Mouse (Mus musculus) hindbrain, embryonic 12.5 days (tissue): ENCODE data around the gene Tctex1d4. TPM values are rescaled to one million over a fixed set of nuclear protein-coding genes. Genes with fewer than 3 reads are reported as not detected.

Experiments used
- ATAC-seq: fragments of 200-750 bp; cut with Nextera tagmentation; 2 replicates; pipeline ENCODE4 v1.8.0; 2017; ENCODE audit warnings: moderate TSS enrichment; ENCODE audit not compliant: low FRiP score
- H3K27ac ChIP-seq: fragments of 300-500 bp; sonication (generic); 2 replicates; pipeline ENCODE4 v1.5.1; 2016; ENCODE audit warnings: mild to moderate bottlenecking
- H3K27me3 ChIP-seq: fragments of 300-500 bp; sonication (generic); 2 replicates; pipeline ENCODE4 v1.6.1; 2016; ENCODE audit warnings: mild to moderate bottlenecking
- H3K36me3 ChIP-seq: fragments of 300-500 bp; sonication (generic); 2 replicates; pipeline ENCODE4 v1.6.1; 2016; ENCODE audit warnings: mild to moderate bottlenecking
- H3K4me1 ChIP-seq: fragments of 300-500 bp; sonication (generic); 2 replicates; pipeline ENCODE4 v1.6.1; 2016
- H3K4me2 ChIP-seq: fragments of 300-500 bp; sonication (generic); replicated peaks from 2 replicates; pipeline ENCODE4 v1.6.1; 2016; ENCODE audit warnings: mild to moderate bottlenecking
- H3K4me3 ChIP-seq: fragments of 300-500 bp; sonication (generic); 2 replicates; pipeline ENCODE4 v1.5.1; 2016; ENCODE audit warnings: mild to moderate bottlenecking
- H3K9ac ChIP-seq: fragments of 300-500 bp; sonication (generic); 2 replicates; pipeline ENCODE4 v1.6.1; 2016; ENCODE audit warnings: mild to moderate bottlenecking, moderate library complexity
- H3K9me3 ChIP-seq: fragments of 300-500 bp; sonication (generic); replicated peaks from 2 replicates; pipeline ENCODE4 v1.6.1; 2016; ENCODE audit warnings: mild to moderate bottlenecking
- WGBS: fragments of 180-500 bp; shearing (Covaris S2); methylation state at CpG from one replicate; pipeline ENCODE4 v1.1.7; 2016; 5-methylcytosine and 5-hydroxymethylcytosine counted together
- polyA plus RNA-seq: library from polyadenylated mRNA; unstranded; fragments of >200 nt; fragmentation: Nextera tagmentation; extraction: Ambion mirVana; gene quantifications from 2 replicates; pipeline ENCODE4 v1.2.1, GENCODE M21; 2016

Tctex1d4 gene
- polyA plus RNA-seq, 1 experiment from 2014 or later = not detected

GRCm38 (mm10) chr4:117122209-117122608 is 4.4 kb upstream of the Tctex1d4 start:
- Histone ChIP-seq H3K27ac (no peak overlapping the region), H3K4me1 (peaks cover 35% of the 10 kb centered on the region), H3K36me3 (no peaks in the 10 kb centered on the region), H3K9me3 (no peaks in the 10 kb centered on the region), H3K9ac (no peak overlapping the region), H3K4me2 (no peak overlapping the region), H3K4me3 (no peak overlapping the region), H3K27me3 (no peaks in the 10 kb centered on the region)
- no peak for ATAC-seq
- WGBS = 91% methylated on average over 4 of the region's 4 CpGs

GRCm38 (mm10) chr4:117123546-117124217 is 2.9 kb upstream of the Tctex1d4 start:
- H3K4me1 ChIP-seq = peaks cover 35% of the 10 kb centered on the region
- H3K4me2 ChIP-seq = no peak overlapping the region
- 92% methylated on average over 7 of the region's 9 CpGs for WGBS
- H3K9ac ChIP-seq = no peak overlapping the region
- no peaks in the 10 kb centered on the region for H3K27me3 ChIP-seq
- ATAC-seq = no peak
- H3K4me3 ChIP-seq = no peak overlapping the region
- H3K36me3 ChIP-seq = peaks cover 10% of the 10 kb centered on the region; the same call in 1 of the 2 replicates
- no peaks in the 10 kb centered on the region for H3K9me3 ChIP-seq
- no peak overlapping the region for H3K27ac ChIP-seq

- Histone ChIP-seq H3K9me3 (no peaks in the 10 kb centered on the region), H3K27ac (no peak overlapping the region), H3K9ac (no peak overlapping the region), H3K4me1 (peaks cover 35% of the 10 kb centered on the region), H3K36me3 (peaks cover 15% of the 10 kb centered on the region), H3K4me3 (no peak overlapping the region), H3K4me2 (no peak overlapping the region), H3K27me3 (no peaks in the 10 kb centered on the region)
- no peak for ATAC-seq
- whole genome bisulfite sequencing = 91% methylated on average over 3 of the region's 3 CpGs
Observed at GRCm38 (mm10) chr4:117124218-117124517, 2.4 kb upstream of the Tctex1d4 start.

GRCm38 (mm10) chr4:117124518-117125347 is 1.9 kb upstream of the Tctex1d4 start:
- Histone ChIP-seq H3K4me3 (no peak overlapping the region), H3K36me3 (peaks cover 19% of the 10 kb centered on the region), H3K4me1 (peaks cover 33% of the 10 kb centered on the region), H3K9me3 (no peaks in the 10 kb centered on the region), H3K9ac (peak overlapping the region; percentile 27; the same call in 1 of the 2 replicates), H3K27me3 (no peaks in the 10 kb centered on the region), H3K27ac (peak overlapping the region; percentile 79), H3K4me2 (no peak overlapping the region)
- no peak for ATAC-seq
- whole genome bisulfite sequencing = 60% methylated on average over 14 of the region's 14 CpGs

- Histone ChIP-seq H3K9ac (peak within 1 kb of the TSS; percentile 36; the same call in 1 of the 2 replicates), H3K4me3 (no peak within 1 kb of the TSS), H3K4me2 (no peak within 1 kb of the TSS; the same call in 1 of the 2 replicates), H3K27me3 (no peaks in the 10 kb centered on the region), H3K36me3 (peaks cover 22% of the 10 kb centered on the region), H3K4me1 (peaks cover 36% of the 10 kb centered on the region), H3K27ac (peak within 1 kb of the TSS; percentile 79), H3K9me3 (no peaks in the 10 kb centered on the region)
- peak; percentile 29; the same call in 1 of the 2 replicates for ATAC-seq
- WGBS = 30% methylated on average over 8 of the region's 8 CpGs
Observed at GRCm38 (mm10) chr4:117125348-117125909, 1.2 kb upstream of the Tctex1d4 start, which contains the start of gene Btbd19. Btbd19 (minus strand) TSS chr4:117125725.

GRCm38 (mm10) chr4:117125910-117126674 is 502 bp upstream of the Tctex1d4 start:
- H3K36me3 ChIP-seq = peaks cover 22% of the 10 kb centered on the region
- H3K4me3 ChIP-seq = no peak overlapping the region
- H3K4me1 ChIP-seq = peaks cover 40% of the 10 kb centered on the region
- H3K27ac ChIP-seq = peak overlapping the region; percentile 79
- H3K9me3 ChIP-seq = no peaks in the 10 kb centered on the region
- WGBS = 45% methylated on average over 15 of the region's 15 CpGs
- no peak overlapping the region for H3K4me2 ChIP-seq
- no peaks in the 10 kb centered on the region for H3K27me3 ChIP-seq
- no peak for ATAC-seq
- peak overlapping the region; percentile 36; the same call in 1 of the 2 replicates for H3K9ac ChIP-seq

- Histone ChIP-seq H3K27me3 (0 out of 2 replicates have a peak, but pooled peaks cover 11% of the 10 kb centered on the region), H3K36me3 (peaks cover 22% of the 10 kb centered on the region), H3K4me3 (no peak overlapping the region), H3K4me1 (peaks cover 54% of the 10 kb centered on the region), H3K4me2 (no peak overlapping the region), H3K9me3 (no peaks in the 10 kb centered on the region), H3K9ac (no peak overlapping the region), H3K27ac (peak overlapping the region; percentile 4; the same call in 1 of the 2 replicates)
- ATAC-seq = no peak
- 91% methylated on average over 33 of the region's 33 CpGs for WGBS
Observed at GRCm38 (mm10) chr4:117127991-117128686, 1.5 kb downstream of the Tctex1d4 start.

- H3K27me3 ChIP-seq = 0 out of 2 replicates have a peak, but pooled peaks cover 11% of the 10 kb centered on the region
- H3K4me2 ChIP-seq = peak overlapping the region; percentile 82; the same call in 1 of the 2 replicates
- peaks cover 43% of the 10 kb centered on the region for H3K4me1 ChIP-seq
- no peak overlapping the region for H3K4me3 ChIP-seq
- H3K27ac ChIP-seq = peak overlapping the region; percentile 68; the same call in 1 of the 2 replicates
- H3K36me3 ChIP-seq = peaks cover 22% of the 10 kb centered on the region
- ATAC-seq = no peak
- 0 out of 2 replicates have a peak overlapping the region, but pooled peaks have one; percentile 2 for H3K9ac ChIP-seq
- no peaks in the 10 kb centered on the region for H3K9me3 ChIP-seq
- 43% methylated on average over 6 of the region's 6 CpGs for WGBS
Observed at GRCm38 (mm10) chr4:117130790-117131189, 4.2 kb downstream of the Tctex1d4 start.

GRCm38 (mm10) chr4:117131198-117131597 is 4.6 kb downstream of the Tctex1d4 start:
- Histone ChIP-seq H3K4me3 (peak overlapping the region; percentile 83; the same call in 1 of the 2 replicates), H3K36me3 (peaks cover 22% of the 10 kb centered on the region), H3K4me2 (peak overlapping the region; percentile 82), H3K9me3 (no peaks in the 10 kb centered on the region), H3K4me1 (peaks cover 39% of the 10 kb centered on the region), H3K9ac (peak overlapping the region; percentile 29), H3K27ac (peak overlapping the region; percentile 68), H3K27me3 (0 out of 2 replicates have a peak, but pooled peaks cover 11% of the 10 kb centered on the region)
- 46% methylated on average over 6 of the region's 6 CpGs for WGBS
- no peak for ATAC-seq

GRCm38 (mm10) chr4:117131890-117132793 is 5.5 kb downstream of the Tctex1d4 start:
- Histone ChIP-seq H3K4me2 (peak overlapping the region; percentile 82), H3K27ac (peak overlapping the region; percentile 68), H3K4me3 (peak overlapping the region; percentile 83), H3K36me3 (peaks cover 22% of the 10 kb centered on the region), H3K27me3 (0 out of 2 replicates have a peak, but pooled peaks cover 11% of the 10 kb centered on the region), H3K4me1 (peaks cover 35% of the 10 kb centered on the region), H3K9ac (peak overlapping the region; percentile 84), H3K9me3 (no peaks in the 10 kb centered on the region)
- WGBS = 4% methylated on average over 7 of the region's 7 CpGs
- peak; percentile 70 for ATAC-seq
